Mouse (Mus musculus): ENCODE measurements at regions not wholly inside any gene's neighbourhood (a gene's known extent, or its start where the extent isn't known, plus 50 kb on each side); places are given as distances from the start of the nearest gene placed in this dataset.

GRCm38 (mm10) chr17:82925751-82926150, 289.3 kb upstream of the Pkdcc start:
- Histone ChIP-seq H3K4me1 (ENCODE audit: insufficient read depth, low read length) (no peaks in the 10 kb centered on the region), H3K27me3 (ENCODE audit: insufficient read depth, low read length) (no peaks in the 10 kb centered on the region), H3K4me3 (ENCODE audit: low read depth, low read length) (no peak overlapping the region), H3K36me3 (ENCODE audit: insufficient read depth, low read length) (no peaks in the 10 kb centered on the region), H3K4me2 (ENCODE audit: low read depth, low read length, poor library complexity, severe bottlenecking) (no peak overlapping the region), H3K27ac (ENCODE audit: low read depth, low read length) (no peak overlapping the region), H3K9me3 (ENCODE audit: low read length) (no peaks in the 10 kb centered on the region), H3K9ac (replicated peaks; ENCODE audit: low read length, poor library complexity, severe bottlenecking) (no peak overlapping the region)
- no peak for TF ChIP-seq CTCF (IDR thresholded peaks at IDR 0.05)
- 81% methylated on average over 2 of the region's 2 CpGs for WGBS
- DNase-seq (ENCODE audit: low spot score): no peak
- ATAC-seq (ENCODE audit: low FRiP score): no peak

- Histone ChIP-seq H3K9me3 (ENCODE audit: low read length) (no peaks in the 10 kb centered on the region), H3K27ac (ENCODE audit: low read depth, low read length) (no peak overlapping the region), H3K4me1 (ENCODE audit: insufficient read depth, low read length) (no peaks in the 10 kb centered on the region), H3K4me3 (ENCODE audit: low read depth, low read length) (no peak overlapping the region), H3K4me2 (ENCODE audit: low read depth, low read length, poor library complexity, severe bottlenecking) (no peak overlapping the region), H3K36me3 (ENCODE audit: insufficient read depth, low read length) (no peaks in the 10 kb centered on the region), H3K9ac (replicated peaks; ENCODE audit: low read length, poor library complexity, severe bottlenecking) (no peak overlapping the region), H3K27me3 (ENCODE audit: insufficient read depth, low read length) (no peaks in the 10 kb centered on the region)
- ATAC-seq (ENCODE audit: low FRiP score) (no peak), DNase-seq (ENCODE audit: low spot score) (no peak)
- 94% methylated on average over 3 of the region's 3 CpGs for WGBS
- TF ChIP-seq CTCF (IDR thresholded peaks at IDR 0.05): no peak
These were observed 287.4 kb upstream of the Pkdcc start for GRCm38 (mm10) chr17:82927681-82928080.

GRCm38 (mm10) chr17:82929511-82929910, 285.6 kb upstream of the Pkdcc start:
- DNase-seq (ENCODE audit: low spot score): peak; percentile 58

DNA sequence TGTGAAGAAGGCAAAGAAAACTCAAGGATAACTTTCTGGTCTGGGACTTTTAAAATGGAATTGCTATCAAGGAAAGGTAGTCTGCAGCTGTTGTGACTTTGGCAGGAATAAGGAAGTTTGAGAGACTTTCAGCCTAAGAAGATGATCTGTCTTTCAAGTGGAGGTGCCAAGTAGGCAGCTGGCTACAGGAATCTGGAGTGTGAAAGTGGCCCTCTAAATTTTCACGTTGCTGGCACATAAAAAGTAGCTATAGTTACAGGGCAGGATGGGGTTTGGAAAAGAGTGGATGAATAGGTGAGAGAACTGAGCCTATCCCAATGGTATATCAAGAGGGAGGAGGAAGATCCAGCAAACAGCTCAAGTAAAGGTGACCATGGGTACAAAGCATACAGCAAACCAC, 284.4 kb upstream of the Pkdcc start:
- no peak overlapping the region for H3K4me3 ChIP-seq (ENCODE audit: low read depth, low read length)
- H3K4me2 ChIP-seq (ENCODE audit: low read depth, low read length, poor library complexity, severe bottlenecking): no peak overlapping the region
- no peak for TF ChIP-seq CTCF (IDR thresholded peaks at IDR 0.05)
- H3K27ac ChIP-seq (ENCODE audit: low read depth, low read length): no peak overlapping the region
- H3K36me3 ChIP-seq (ENCODE audit: insufficient read depth, low read length): no peaks in the 10 kb centered on the region
- H3K9ac ChIP-seq (replicated peaks; ENCODE audit: low read length, poor library complexity, severe bottlenecking): no peak overlapping the region
- no peak for ATAC-seq (ENCODE audit: low FRiP score)
- no peaks in the 10 kb centered on the region for H3K4me1 ChIP-seq (ENCODE audit: insufficient read depth, low read length)
- 62% methylated on average over 1 of the region's 1 CpGs for WGBS
- H3K9me3 ChIP-seq (ENCODE audit: low read length): no peaks in the 10 kb centered on the region
- DNase-seq (ENCODE audit: low spot score): no peak
- H3K27me3 ChIP-seq (ENCODE audit: insufficient read depth, low read length): no peaks in the 10 kb centered on the region

More at GRCm38 (mm10) chr17:82929511-82929910, 285.6 kb upstream of the Pkdcc start:
- Histone ChIP-seq H3K36me3 (ENCODE audit: insufficient read depth, low read length) (no peaks in the 10 kb centered on the region), H3K9me3 (ENCODE audit: low read length) (no peaks in the 10 kb centered on the region), H3K4me3 (ENCODE audit: low read depth, low read length) (no peak overlapping the region), H3K4me2 (ENCODE audit: low read depth, low read length, poor library complexity, severe bottlenecking) (no peak overlapping the region), H3K27ac (ENCODE audit: low read depth, low read length) (peak overlapping the region; percentile 26; the same call in 1 of the 2 replicates), H3K4me1 (ENCODE audit: insufficient read depth, low read length) (no peaks in the 10 kb centered on the region), H3K9ac (replicated peaks; ENCODE audit: low read length, poor library complexity, severe bottlenecking) (no peak overlapping the region), H3K27me3 (ENCODE audit: insufficient read depth, low read length) (no peaks in the 10 kb centered on the region)
- no peak for TF ChIP-seq CTCF (IDR thresholded peaks at IDR 0.05)
- WGBS: 31% methylated on average over 3 of the region's 3 CpGs
- no peak for ATAC-seq (ENCODE audit: low FRiP score)

DNA sequence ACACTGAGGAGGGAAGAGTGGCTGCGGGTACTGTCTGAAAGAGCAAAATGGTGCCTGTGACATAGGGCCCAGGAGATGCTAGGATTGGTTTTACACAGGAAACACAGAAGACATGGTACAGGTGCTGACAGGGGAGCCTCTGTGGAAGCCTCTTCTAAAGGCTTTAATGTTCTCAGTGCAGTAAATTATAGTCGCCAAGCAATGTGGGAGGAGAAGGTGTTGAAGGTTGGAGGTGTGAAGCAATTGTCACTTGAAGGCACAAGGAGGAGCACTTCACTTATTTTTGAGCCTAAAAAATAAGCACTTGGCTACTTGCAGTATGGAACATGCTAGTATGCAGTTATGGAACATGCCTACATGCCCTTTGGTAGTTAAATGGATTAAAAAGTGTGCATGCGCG, 283.6 kb upstream of the Pkdcc start:
- Histone ChIP-seq H3K4me1 (ENCODE audit: insufficient read depth, low read length) (no peaks in the 10 kb centered on the region), H3K9ac (replicated peaks; ENCODE audit: low read length, poor library complexity, severe bottlenecking) (no peak overlapping the region), H3K27ac (ENCODE audit: low read depth, low read length) (no peak overlapping the region), H3K4me2 (ENCODE audit: low read depth, low read length, poor library complexity, severe bottlenecking) (no peak overlapping the region), H3K27me3 (ENCODE audit: insufficient read depth, low read length) (no peaks in the 10 kb centered on the region), H3K4me3 (ENCODE audit: low read depth, low read length) (no peak overlapping the region), H3K9me3 (ENCODE audit: low read length) (no peaks in the 10 kb centered on the region), H3K36me3 (ENCODE audit: insufficient read depth, low read length) (no peaks in the 10 kb centered on the region)
- no peak for DNase-seq (ENCODE audit: low spot score)
- no peak for ATAC-seq (ENCODE audit: low FRiP score)
- no peak for TF ChIP-seq CTCF (IDR thresholded peaks at IDR 0.05)
- WGBS: 95% methylated on average over 4 of the region's 4 CpGs

GRCm38 (mm10) chr17:82936836-82937235, 278.3 kb upstream of the Pkdcc start:
- DNase-seq (ENCODE audit: low spot score): no peak
- no peaks in the 10 kb centered on the region for H3K27me3 ChIP-seq (ENCODE audit: insufficient read depth, low read length)
- no peak overlapping the region for H3K9ac ChIP-seq (replicated peaks; ENCODE audit: low read length, poor library complexity, severe bottlenecking)
- no peak overlapping the region for H3K27ac ChIP-seq (ENCODE audit: low read depth, low read length)
- no peaks in the 10 kb centered on the region for H3K9me3 ChIP-seq (ENCODE audit: low read length)
- no peaks in the 10 kb centered on the region for H3K36me3 ChIP-seq (ENCODE audit: insufficient read depth, low read length)
- no peak for TF ChIP-seq CTCF (IDR thresholded peaks at IDR 0.05)
- no peak for ATAC-seq (ENCODE audit: low FRiP score)
- no peaks in the 10 kb centered on the region for H3K4me1 ChIP-seq (ENCODE audit: insufficient read depth, low read length)
- no peak overlapping the region for H3K4me3 ChIP-seq (ENCODE audit: low read depth, low read length)
- H3K4me2 ChIP-seq (ENCODE audit: low read depth, low read length, poor library complexity, severe bottlenecking): no peak overlapping the region
- 51% methylated on average over 3 of the region's 3 CpGs for WGBS

Measured in midbrain, postnatal 0 days (tissue).